Mouse (Mus musculus): Measurements from ENCODE around the gene Zfp830. TPM values are rescaled to one million over a fixed set of nuclear protein-coding genes. Genes with fewer than 3 reads are reported as not detected.

The Zfp830 gene
- polyA plus RNA-seq, 1 experiment: 24.8 TPM

GRCm38 (mm10) chr11:82808485-82808884, 44.3 kb downstream of the Zfp830 start:
- no peak overlapping the region for H3K9ac ChIP-seq (ENCODE audit: low read depth, poor library complexity, severe bottlenecking)
- H3K4me3 ChIP-seq (ENCODE audit: low read depth, low read length): no peak overlapping the region

More at GRCm38 (mm10) chr11:82808485-82808884, 44.3 kb downstream of the Zfp830 start:
- H3K4me1 ChIP-seq (ENCODE audit: control insufficient read depth, insufficient read depth, low read length): no peaks in the 10 kb centered on the region
- H3K9me3 ChIP-seq (replicated peaks; ENCODE audit: control insufficient read depth, insufficient read depth, low read length, poor library complexity, severe bottlenecking): no peaks in the 10 kb centered on the region
- TF ChIP-seq CTCF (IDR thresholded peaks at IDR 0.05; ENCODE audit: low read depth, low read length) (no peak), EP300 (IDR thresholded peaks at IDR 0.05; ENCODE audit: insufficient read depth, low read depth, low read length) (no peak), POLR2A (IDR thresholded peaks at IDR 0.05; ENCODE audit: insufficient read depth, low read length) (no peak)
- H3K27ac ChIP-seq (ENCODE audit: insufficient read depth, low read length): no peak overlapping the region
- peaks cover 6% of the 10 kb centered on the region for H3K36me3 ChIP-seq (ENCODE audit: control insufficient read depth, insufficient read depth, low read length, poor library complexity, severe bottlenecking)
- H3K27me3 ChIP-seq (ENCODE audit: control insufficient read depth, insufficient read depth, low read length, poor library complexity, severe bottlenecking): no peaks in the 10 kb centered on the region

Other genes starting within 250 kb of the Zfp830 start
- 1.1 and 1.6 TPM in 2 replicates for gene Cct6b, start within 50 bp of the Zfp830 start, polyA plus RNA-seq (2011; ENCODE audit: insufficient read depth, insufficient read length, low read depth, missing spikeins)
- gene Lig3, start 16.8 kb downstream of the Zfp830 start, polyA plus RNA-seq (2011; ENCODE audit: insufficient read depth, insufficient read length, low read depth, missing spikeins): 56.3 and 64.7 TPM in 2 replicates
- 27.4 and 29.9 TPM in 2 replicates for gene Rffl, start 106.9 kb downstream of the Zfp830 start, polyA plus RNA-seq (2011; ENCODE audit: insufficient read depth, insufficient read length, low read depth, missing spikeins)
- 23.9 and 25.8 TPM in 2 replicates for gene Rad51d, start 126.3 kb downstream of the Zfp830 start, polyA plus RNA-seq (2011; ENCODE audit: insufficient read depth, insufficient read length, low read depth, missing spikeins)
- gene Fndc8, start 127.8 kb downstream of the Zfp830 start, polyA plus RNA-seq (2011; ENCODE audit: insufficient read depth, insufficient read length, low read depth, missing spikeins): not detected in 2 replicates
- gene Nle1, start 144.1 kb downstream of the Zfp830 start, polyA plus RNA-seq (2011; ENCODE audit: insufficient read depth, insufficient read length, low read depth, missing spikeins): 32.3 and 40.9 TPM in 2 replicates
- gene Unc45b, start 146.2 kb downstream of the Zfp830 start, polyA plus RNA-seq (2011; ENCODE audit: insufficient read depth, insufficient read length, low read depth, missing spikeins): 3.3 and 3.5 TPM in 2 replicates
- gene Slfn5, start 187.0 kb downstream of the Zfp830 start, polyA plus RNA-seq (2011; ENCODE audit: insufficient read depth, insufficient read length, low read depth, missing spikeins): 3.7 and 4.2 TPM in 2 replicates
- 4.0 and 5.4 TPM in 2 replicates for gene Slfn9, start 227.5 kb downstream of the Zfp830 start, polyA plus RNA-seq (2011; ENCODE audit: insufficient read depth, insufficient read length, low read depth, missing spikeins)